Mouse (Mus musculus): ENCODE data around the gene Dkkl1. TPM values are rescaled to one million over a fixed set of nuclear protein-coding genes. Genes with fewer than 3 reads are reported as not detected.

The Dkkl1 gene
- total RNA-seq (2021) = not detected
- long read RNA-seq, experiment 1 = 0 reads
- long read RNA-seq, experiment 2 = 0 reads

DNA sequence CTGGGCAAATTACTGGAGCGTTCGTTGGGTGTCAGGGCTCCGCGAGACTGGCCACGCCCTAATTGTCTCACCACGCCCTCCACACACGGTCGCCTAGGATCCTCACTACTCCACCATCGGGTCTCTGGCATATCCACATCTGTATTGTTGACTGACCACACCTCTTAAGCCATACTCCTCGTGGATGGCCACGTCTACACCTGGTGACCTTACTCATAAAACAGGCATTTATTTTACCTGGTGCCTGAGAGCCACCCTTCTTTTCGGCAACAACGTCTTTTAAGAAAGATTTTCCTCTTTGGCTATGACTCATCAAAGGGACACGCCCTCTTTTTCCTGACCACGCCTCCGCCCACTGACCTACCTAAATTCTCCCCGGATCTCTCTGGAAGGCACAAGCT is at the start of gene Dkkl1:
TSS of gene Dkkl1 (minus strand) at position 297 of the 401 bp plus-strand sequence.
- no peak for DNase-seq

DNA sequence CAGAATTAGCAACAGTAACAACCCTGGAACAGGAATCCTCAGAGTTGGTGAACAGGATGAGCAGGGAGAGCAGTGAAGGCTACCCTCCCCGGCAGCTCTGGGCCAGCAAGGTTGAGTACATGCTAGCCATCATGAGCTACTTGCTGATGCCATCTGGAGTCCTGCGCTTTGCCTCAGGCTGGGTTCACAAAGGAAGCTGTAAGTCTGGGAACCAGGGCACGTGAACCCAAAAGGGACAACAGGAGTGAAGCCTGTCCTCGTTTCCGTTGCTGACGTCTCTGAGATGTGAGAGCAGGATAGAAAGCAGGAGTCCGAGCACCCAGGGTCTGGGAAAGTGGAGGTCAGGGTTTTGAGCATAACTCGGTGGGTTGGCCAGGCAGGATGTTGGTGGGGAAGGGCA is 47.3 kb upstream of the Dkkl1 start:
- no peak for DNase-seq

GRCm38 (mm10) chr7:45257063-45257840 is 45.3 kb upstream of the Dkkl1 start:
- DNase-seq = no peak

GRCm38 (mm10) chr7:45255822-45256221 is 43.9 kb upstream of the Dkkl1 start:
- DNase-seq = peak; percentile 25 to 47

GRCm38 (mm10) chr7:45253806-45254205 is 41.9 kb upstream of the Dkkl1 start:
- DNase-seq = no peak

- no peak for DNase-seq
Observed at GRCm38 (mm10) chr7:45247666-45248065, 35.7 kb upstream of the Dkkl1 start.

- no peak for DNase-seq
Observed at GRCm38 (mm10) chr7:45241389-45241749, 29.4 kb upstream of the Dkkl1 start.

GRCm38 (mm10) chr7:45240633-45241388 is 28.9 kb upstream of the Dkkl1 start, which contains the start of gene Slc6a16:
Slc6a16 (plus strand) TSS chr7:45241085.
- peak; percentile 14 to 41 for DNase-seq

- no peak for DNase-seq
Observed at GRCm38 (mm10) chr7:45240109-45240508, 28.2 kb upstream of the Dkkl1 start.

DNA sequence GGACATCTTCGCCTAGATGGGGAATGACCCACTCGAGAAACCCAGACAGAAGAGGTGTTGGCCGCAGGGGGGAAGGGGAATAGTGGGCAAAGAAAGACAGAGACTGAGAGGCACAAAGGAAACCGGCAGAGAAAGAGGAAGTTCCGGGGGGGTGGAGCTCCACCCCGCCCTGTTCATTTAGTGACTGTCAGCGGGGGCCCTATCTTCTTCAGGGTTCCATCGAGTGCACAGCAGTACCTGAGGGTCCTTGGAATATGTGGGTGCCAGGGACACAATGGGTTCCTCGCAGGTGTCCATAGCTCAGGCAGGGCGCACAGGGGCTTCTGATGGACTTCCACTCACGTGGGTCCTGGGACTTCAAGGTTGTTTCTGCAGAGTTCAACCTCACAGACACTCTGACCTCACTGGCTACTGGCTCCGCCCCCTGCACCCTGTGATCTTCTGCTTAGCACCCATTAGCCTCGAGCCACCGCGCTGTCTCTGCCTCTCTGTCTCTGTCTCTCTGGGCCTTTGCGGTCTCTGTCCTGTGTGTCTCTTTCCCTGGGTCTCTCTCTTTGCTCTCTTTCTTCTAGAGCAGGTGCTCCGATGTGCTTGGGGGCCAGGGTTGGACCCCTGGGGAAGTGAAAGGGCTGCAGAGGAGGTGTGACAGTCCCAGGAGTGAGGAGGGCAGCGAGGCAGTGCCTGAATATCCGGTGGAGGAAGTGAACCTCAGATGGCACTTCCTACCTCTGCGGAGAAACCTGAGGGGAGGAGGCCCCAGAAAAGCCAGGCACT is 27.0 kb upstream of the Dkkl1 start, which contains the start of gene Cd37:
TSS of gene Cd37 (minus strand) at position 393 of the 774 bp plus-strand sequence.
- DNase-seq = peak in 1 of 2 experiments; percentile 31

- DNase-seq = no peak
Observed at GRCm38 (mm10) chr7:45237747-45238699, 26.1 kb upstream of the Dkkl1 start.

DNA sequence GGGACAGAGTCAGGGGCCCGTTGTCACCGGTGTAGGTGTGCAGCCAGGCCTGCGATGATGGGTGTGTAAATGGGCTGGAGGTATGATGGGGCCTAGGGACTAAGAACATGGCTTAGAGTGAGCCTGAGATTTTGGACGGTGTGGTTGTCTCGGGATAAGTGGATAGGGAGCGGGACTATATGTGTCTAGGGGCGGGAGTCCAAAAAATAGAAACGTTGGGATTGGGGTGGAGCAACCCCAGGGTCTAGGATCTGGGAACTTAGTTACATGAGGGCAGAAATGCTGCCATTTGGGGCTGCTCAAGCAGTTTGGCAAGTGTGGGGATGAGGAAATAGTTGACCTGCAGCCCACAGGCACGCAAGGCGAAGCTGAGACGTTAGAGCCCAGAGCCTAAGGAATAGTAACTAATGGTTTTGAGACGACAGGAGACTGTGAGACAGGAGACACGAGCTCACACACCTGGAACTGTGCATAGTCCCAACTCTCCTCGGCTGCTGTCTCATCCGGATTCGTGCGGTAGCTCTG is 23.8 kb upstream of the Dkkl1 start:
- no peak for DNase-seq

DNA sequence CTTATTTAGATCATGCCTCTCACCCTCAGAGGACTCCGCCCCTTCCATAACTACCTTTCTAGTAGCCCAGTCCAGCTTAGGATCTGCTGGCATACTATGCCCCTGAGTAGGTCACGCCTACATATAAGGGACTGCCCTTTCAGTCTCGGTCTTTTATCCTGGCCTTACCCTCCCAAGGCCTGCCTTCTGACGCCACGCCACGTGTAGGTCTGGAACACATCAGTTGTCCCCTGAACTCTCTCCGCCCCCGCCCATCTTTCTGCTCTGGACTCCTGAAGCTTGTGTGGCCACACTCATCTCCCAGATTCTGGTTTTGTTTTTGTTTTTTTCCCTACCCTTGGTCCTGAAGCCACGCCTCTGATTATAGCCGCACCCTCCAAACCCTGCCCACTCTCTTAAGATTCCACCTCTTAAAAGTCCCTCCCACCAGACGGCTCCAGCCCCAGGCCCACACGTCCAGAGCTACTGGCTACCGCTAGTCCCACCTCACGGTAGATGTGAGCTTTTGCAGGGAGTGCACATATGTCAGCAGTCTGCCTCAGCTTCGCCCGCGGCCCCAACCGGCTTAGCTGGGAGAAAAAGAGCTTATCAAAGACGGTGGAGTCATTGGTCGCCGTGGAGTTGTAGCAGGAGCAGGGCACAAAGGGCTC is 23.1 kb upstream of the Dkkl1 start:
- peak; percentile 40 to 47 for DNase-seq

GRCm38 (mm10) chr7:45234333-45234841 is 22.4 kb upstream of the Dkkl1 start:
- DNase-seq = no peak

- peak in 1 of 2 experiments; percentile 34 for DNase-seq
Observed at GRCm38 (mm10) chr7:45233580-45234332, 21.8 kb upstream of the Dkkl1 start.

DNA sequence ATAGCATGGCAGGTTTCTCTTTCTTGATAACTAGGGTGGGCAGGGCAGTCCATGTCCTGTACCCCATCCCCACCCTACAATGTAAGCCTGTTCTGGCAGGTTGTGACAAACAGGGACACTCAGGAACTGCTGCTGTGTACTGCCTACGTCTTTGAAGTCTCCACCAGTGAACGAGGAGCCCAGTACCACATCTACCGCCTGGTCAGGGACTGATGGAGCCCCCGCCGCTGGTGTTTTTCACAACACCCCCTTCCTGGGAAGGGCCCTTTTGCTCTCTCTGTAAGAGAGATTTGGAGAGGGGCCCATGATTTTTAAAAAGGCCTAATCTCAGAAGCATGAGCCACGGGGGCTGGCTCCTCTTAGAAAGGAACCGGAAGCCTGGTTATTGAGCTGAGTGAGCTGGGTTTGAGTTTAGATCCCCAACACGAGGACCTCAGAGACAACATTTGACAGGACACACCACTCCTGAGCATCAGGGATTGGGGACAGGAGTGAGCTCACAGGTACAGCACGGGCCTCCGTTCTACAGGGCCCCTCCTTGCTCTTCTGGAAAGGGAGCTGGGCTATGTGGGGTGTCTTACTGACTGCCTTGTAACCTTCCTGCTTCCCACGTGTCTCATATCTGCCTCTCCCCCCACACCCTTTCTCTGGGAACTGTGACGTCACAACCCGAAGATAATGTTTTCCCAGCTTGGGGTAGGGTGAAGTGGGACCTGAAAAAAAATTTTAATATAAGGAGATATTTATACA is 20.9 kb upstream of the Dkkl1 start:
- no peak for DNase-seq

GRCm38 (mm10) chr7:45231941-45232340 is 20.0 kb upstream of the Dkkl1 start:
- no peak for DNase-seq

DNA sequence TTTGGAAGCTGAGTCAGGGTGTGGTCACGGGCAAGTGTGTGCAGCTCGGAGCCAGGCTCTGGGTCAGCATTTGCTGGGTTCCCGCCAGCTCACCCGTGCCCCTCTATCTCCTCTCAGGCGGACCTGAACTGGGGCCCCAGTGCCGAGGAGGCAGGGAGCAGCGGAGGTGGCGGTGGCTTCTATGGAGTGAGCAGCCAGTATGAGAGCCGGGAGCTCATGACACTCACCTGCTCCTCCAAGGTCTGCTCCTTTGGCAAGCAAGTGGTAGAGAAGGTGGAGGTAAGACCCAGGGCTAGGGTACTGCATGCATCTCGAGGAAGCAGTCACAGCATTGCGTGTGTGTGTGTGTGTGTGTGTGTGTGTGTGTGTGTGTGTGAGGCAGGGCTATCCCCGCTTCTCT is 19.2 kb upstream of the Dkkl1 start:
- no peak for DNase-seq

Data from adrenal gland, postnatal 36 days (tissue).